Mouse (Mus musculus) liver, adult (tissue): Measurements from ENCODE around the gene Pxt1.

ENCODE experiments used
- GATA4 ChIP-seq: IDR thresholded peaks from 2 replicates; pipeline ENCODE4 v1.6.1; 2014; ENCODE audit warnings: mild to moderate bottlenecking, low read length; ENCODE audit not compliant: insufficient replicate concordance

Pxt1 gene

DNA sequence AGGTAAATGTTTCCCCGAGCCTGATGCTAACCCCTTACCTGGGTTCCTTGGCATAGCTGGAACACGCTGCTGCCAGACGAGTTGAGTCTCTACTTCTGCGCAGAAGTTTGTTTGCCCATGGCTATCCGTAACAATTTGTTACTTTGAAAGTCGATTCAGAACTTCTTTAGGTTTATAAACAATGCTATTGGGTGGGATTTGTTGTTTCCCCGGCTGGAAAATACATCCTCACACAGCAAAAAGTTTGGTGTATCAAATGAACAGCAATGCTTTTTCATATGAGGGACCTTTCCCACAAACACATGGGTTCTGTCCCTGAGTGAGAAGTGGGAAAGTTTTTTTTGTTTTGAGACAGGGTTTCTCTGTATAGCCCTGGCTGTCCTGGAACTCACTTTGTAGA is at the start of gene Pxt1:
Pxt1 (minus strand) TSS at position 101 of the 400 bp plus-strand sequence.
- TF ChIP-seq GATA4, result no peak

DNA sequence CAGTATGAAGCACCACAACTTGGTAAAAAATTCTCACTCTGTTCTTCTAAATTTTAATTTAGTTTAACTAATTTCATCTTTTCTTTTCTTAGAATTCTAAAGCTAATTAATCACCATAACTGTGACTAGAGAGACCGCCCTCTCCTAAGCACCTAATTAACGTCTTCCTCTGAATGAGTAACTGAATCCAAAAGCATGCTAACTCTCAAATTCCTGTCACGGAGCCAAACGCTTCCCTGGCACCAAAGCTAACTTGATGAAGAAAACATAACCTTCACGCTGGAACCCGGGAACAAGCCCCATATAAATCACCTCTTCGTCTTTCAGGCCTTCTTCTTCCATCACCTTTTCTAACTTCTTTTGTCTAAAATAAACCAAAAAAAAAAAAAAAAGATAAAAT is 48.5 kb upstream of the Pxt1 start:
- TF ChIP-seq GATA4, result no peak

DNA sequence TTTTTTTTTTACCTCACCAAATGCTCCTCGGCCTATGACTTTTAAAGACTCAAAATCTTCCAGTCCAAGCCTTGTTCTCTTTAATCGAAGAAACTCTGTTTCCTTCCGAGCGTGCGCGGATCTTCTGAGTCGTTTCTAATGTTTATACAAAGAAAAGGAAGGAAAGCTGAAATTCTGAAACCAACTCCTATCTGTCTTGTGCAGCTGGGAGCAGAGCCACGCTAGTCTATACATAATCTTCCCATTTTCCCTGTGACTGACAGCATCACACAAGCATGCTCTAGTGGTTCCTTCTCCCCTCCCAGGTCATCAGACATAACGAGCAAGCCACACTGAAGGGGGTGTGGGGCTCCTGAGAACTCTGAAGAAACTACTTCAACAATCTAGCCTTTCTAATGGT is 47.6 kb upstream of the Pxt1 start:
- TF ChIP-seq GATA4, result no peak

DNA sequence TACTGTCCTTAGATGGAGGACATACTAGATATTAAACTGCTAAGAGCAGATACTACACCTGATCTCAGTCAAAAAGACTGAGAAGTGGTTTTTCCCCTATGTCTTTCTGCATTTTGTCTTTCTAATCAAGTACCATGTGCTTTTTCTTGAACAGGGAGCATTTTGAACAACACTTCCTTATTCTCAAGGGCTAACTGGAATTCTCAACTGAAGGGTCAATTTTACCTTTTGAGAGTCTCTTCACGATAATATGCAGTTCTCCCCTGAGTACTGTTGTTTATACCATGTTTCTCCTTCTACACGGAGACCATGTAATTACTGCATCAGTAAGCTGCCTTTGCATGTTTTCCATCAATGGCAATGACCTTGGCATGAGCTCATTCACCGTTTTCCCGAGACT is 46.4 kb upstream of the Pxt1 start:
- no peak for TF ChIP-seq GATA4

DNA sequence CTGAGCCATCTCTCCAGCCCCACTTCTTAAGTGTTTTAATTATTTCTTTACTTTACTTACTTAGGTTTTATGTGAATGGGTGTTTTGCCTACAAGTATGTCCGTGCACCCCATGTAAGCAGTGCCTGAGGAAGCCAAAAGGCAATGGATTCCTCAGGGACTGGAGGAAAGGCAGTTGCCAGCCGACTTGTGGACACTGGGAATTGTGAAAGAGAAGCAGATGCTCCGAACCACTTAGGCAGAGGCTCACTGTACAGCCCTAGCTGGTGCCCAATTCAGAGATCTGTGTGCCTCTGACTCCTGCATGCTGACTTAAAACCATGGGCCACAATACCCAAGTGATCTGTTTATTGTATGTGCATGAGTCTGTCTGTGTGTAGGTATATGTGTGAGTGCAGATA is 45.4 kb upstream of the Pxt1 start:
- TF ChIP-seq GATA4, result no peak

DNA sequence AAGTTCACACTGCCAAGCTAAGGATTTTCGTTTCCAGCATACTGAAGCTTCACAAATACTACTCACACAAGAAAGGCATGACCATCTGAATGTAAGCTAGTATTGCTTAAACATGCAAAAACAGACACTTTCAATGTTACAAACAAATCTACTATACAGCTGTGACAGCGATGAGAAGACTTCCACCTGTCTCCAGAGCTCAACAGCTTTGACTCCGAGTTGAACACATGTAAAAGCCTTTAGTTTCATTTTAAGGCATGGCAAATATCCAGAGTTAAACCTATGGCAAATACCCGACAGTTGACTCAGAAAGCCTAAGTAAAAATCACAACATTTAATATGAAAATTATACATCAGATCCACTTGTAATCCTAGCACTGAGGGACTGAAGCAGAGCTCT is 44.7 kb upstream of the Pxt1 start:
- TF ChIP-seq GATA4, result no peak

DNA sequence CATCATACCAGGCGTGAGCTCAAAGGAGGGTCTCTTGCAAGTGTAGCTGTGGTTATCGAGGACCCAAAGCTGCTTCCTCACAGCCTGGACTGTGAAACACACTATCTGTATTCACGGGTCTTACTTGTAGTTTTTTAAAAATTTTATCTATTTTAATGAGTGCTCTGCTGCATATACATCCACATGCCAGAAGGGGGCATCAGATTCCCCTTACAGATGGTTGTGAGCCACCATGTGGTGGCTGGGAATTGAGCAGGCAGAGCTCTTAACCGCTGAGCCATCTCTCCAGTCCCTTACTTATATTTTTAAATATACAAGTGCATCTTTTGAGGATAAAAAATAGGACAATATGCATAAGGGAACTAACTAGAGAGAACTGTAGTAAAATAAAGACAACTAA is 44.1 kb upstream of the Pxt1 start:
- no peak for TF ChIP-seq GATA4

DNA sequence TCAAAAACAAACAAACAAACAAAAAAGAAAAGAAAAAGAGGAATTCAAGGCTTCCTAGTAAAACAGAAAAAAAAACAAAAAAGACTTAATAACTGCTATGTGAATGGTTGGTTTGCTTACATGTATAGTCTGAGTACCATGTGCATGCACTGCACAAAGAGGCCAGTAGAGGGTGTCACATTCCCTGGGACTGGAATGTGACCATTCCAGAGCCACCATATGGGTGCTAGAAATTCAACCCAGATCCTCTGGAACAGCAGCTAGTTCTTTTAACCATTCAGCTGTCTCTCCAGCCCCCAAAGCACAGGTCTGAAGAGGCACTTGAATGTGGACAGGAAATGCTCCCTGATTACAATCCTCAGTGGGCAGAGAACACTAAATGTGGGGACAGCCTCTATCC is 43.2 kb upstream of the Pxt1 start:
- TF ChIP-seq GATA4, result no peak

DNA sequence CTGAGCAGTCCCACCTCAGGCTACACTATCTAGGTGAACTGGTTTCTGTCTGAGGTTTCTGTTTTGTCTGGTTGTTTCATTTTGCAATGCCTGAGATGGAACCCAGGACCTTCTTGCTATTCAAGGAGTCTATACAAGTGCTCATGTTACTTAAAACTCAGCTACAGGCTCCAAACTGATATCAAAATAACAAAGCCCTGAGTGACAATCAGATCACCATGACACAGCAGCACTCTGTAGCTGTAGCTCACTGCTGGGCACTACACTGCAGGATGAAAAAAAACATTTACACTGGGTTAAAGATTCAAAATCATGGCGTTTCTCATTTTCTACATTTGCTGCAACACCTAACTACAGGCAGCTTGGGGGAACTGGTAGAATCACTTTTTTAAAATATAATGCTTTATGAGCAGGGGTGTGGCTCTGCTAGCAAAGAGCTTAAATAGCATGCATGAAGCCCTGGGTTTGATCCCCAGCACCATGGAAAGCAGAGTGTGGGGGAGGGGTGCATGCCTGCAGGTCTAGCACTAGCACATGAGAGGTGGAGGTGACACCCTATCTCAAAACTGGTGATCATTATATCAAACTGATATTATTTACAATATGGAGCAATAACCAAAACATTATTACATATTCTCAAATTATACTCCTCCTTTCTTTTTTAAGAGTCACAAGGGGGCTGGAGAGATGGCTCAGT is 41.2 kb upstream of the Pxt1 start:
- no peak for TF ChIP-seq GATA4

DNA sequence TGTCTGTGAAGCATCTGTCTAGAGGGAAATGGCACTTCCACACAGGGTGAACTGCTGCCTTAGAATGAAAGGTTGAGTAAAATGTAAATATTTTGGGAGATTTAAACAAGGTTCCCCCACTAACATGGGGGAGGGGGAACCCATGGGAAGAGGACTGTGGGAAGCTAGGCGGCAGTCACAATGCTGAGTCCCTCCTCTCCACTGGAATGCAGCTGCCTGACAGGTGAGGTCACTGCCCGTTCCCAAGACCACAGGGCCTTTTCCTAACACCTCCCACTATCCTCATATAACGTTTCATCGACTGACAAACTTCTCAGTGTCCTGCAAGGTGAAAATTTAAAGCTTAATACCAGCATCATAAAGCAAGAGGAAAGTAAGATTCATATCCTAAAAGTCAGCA is 39.0 kb upstream of the Pxt1 start:
- TF ChIP-seq GATA4, result no peak

DNA sequence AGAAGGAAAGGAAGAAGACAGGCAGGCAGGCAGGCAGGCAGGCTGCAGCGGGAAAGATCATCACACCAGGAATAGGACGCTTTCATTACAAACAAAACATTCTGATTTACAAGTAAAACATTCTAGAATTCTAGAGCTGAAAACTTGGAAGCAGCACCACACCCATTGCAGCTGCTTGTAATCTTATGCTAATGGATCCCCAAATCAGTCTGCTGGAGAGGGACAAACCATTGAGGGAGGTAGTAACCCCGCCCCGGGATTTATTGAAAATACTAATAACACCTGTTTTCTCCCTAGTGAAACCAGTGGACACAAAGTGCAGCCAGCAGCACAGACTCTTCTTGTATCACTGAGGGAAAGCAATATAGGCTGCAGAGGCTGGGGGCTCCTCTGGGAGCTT is 37.4 kb upstream of the Pxt1 start:
- no peak for TF ChIP-seq GATA4

DNA sequence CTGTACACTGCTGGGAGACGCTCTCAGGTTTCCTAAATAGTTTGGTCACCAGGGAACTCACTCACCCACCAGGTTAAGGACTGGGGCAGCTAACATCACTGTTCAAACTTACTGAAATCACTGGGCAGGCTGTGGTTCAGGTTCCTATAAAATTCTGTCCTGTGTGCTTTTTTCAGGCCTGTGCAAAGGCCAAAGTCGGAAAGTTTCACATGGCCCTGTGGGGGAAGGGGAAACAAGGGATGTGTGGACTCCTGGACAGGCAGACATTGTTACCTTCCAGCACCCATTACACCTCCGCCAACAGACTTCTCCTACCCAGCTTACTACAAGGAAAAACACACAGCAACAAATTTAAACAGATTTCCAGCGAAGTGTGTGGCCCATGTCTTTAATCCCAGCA is 35.5 kb upstream of the Pxt1 start:
- no peak for TF ChIP-seq GATA4

DNA sequence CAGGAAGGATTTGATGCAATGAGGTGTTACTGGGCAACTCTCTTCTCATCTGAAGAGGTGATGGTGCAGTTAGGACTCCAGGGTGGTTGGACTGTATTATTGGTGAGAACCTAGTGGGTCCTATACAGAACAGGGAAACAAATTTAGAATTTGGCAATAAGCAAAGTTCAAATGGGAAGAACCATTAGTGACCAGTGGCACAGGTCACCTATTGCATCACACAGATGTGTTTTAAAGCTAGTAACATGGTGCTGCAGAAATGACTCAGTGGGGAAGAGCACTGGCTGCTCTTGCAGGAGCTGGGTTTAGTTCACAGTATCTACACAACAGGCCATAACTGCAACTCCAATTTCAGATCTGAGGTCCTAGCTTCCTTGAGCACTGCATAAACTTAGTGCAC is 26.5 kb upstream of the Pxt1 start:
- TF ChIP-seq GATA4, result no peak

DNA sequence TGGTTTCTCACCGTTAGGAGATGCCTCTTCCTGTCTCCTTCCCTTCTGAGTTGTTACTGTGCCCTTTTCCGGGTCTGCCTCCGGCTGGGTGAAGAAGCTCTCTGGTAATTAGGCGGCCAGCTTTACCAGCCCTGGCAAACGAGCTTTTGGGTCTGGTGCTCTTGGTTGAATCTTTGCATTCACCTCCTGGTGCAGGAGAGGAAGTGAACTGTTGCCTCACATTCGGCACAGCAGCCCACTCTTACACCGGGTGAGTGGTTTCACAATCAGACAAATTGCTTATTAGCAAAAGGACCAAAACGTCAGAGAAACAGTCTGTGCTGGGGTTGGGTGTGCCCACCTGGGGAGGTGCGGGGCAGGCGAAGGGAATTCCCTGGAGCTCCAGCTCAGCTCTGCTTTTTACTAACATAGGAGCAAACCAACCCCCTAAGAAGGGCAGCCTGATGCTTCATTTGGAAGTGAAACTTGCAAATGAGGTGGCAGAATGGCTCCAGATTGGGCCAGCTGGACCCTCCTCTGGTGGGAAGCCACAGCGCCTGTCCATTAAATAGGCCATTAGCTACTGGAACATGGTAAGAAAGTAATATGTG is 23.5 kb upstream of the Pxt1 start:
- TF ChIP-seq GATA4, result no peak

DNA sequence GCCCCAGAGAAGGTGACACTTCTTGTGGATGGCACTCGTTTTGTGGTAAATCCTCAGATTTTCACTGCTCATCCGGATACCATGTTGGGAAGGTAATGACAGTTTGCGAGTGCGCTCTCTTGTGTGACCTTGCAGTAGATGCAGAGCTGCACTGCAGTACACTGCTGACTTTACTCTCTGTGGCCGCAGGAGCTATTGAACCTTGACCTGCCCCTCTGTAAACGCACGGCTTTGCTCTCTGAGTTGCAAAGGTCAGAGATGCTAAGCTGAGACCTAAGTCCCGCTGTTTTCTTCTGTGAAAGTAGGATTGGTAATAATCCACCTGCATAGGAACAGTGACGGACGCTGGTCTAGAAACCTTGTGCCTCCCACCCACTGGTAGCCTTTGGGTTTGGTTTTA is 18.0 kb upstream of the Pxt1 start:
- no peak for TF ChIP-seq GATA4

DNA sequence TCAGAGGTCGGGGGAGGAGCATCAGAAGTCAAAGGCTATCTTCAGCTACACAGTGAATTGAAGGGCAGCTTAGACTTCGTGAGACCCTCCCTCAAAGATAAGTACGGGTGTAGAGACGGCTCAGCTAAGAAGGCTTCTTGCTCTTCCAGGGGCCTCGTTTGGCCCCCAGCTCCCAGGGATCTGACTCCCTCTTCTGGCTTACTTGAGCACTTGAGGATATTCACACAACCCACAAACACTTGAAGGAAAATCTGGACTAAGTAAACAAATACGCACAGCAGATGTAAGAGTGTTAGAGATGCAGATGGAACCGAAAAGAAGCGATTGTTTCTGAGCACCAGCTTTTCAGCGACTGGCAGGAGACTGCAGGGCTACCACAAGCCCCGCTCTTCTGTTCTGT is 17.0 kb upstream of the Pxt1 start:
- no peak for TF ChIP-seq GATA4

DNA sequence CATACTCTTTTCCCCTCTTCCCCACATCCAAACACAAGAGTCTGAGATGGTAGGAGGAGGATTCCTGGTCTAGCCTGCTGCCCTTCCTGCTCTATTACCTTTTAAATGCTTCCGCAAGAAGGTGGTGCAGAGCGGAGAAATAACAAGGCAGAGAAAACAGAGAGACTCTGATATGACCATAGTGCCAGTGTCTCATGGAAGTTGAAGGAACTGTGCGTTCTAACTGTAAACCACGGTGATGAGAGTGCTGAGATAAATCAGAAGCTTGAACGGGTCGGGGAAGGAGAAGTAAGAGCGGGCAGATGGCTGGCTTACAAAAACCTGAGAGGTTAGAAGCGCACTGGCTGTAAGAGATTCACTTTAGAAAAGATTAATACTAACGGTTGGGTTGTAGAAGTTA is 10.8 kb upstream of the Pxt1 start:
- TF ChIP-seq GATA4, result no peak

DNA sequence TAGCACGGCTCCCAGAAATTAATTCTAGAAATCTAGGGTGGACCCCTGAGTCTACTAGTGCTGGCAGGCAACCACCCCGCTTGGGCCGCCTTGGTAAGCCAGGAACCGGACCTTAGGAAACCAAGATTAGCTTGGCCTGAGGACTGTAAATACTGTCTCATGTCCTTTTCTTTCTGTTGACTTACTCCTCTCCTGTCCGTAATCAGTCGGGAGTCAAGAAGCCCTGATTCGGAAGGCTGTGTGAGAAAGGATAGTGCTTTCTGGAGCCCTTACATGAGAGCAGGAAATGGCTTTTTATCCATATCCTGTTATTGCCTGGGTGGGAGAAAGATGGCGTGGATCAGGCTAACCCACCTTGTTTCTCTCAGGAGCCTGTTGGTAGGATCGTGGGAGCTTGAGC is 9.6 kb upstream of the Pxt1 start:
- peak; percentile 31; the same call in 1 of the 2 replicates for TF ChIP-seq GATA4
